Mouse (Mus musculus): ENCODE results near the gene Gm20489. TPM values are rescaled to one million over a fixed set of nuclear protein-coding genes. Genes with fewer than 3 reads are reported as not detected.
A peak's percentile ranks its signal among the peaks of the same experiment; 100 is the strongest.

Gm20489 gene
- polyA plus RNA-seq, 1 experiment from 2014 or later, result not detected

DNA sequence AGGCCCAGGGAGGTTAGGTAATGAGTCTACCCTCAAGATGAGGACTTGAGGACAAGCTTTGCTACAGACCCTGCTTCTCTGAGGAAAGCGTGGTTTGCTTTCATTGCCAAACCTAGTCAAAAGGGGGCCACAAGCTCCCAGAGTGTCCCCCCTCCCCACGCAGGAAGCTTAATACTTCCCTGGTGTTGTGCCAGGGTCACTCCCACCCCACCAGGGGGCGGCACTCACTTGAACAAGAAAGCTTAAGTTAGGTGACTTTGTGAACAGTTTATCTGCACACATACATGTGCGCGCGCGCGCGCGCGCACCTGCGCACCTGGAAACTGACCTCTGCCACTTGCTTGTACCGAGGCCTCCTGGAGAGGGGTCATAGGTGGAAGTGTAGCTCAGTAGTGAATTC lies 12.2 kb downstream of the Gm20489 start:
- H3K27me3 ChIP-seq, result peaks cover 4% of the 10 kb centered on the region; the same call in 1 of the 2 replicates
- H3K4me2 ChIP-seq, result peak overlapping the region; percentile 65
- H3K4me1 ChIP-seq, result peaks cover 15% of the 10 kb centered on the region
- H3K9me3 ChIP-seq, result no peaks in the 10 kb centered on the region
- H3K9ac ChIP-seq, result no peak overlapping the region
- peak overlapping the region; percentile 58 for H3K4me3 ChIP-seq
- ATAC-seq (ENCODE audit: insufficient number of reproducible peaks, insufficient read depth, low FRiP score, low TSS enrichment, low read depth), result no peak
- WGBS, result 82% methylated on average over 13 of the region's 13 CpGs
- H3K36me3 ChIP-seq, result 0 out of 2 replicates have a peak, but pooled peaks cover 7% of the 10 kb centered on the region
- no peak overlapping the region for H3K27ac ChIP-seq

DNA sequence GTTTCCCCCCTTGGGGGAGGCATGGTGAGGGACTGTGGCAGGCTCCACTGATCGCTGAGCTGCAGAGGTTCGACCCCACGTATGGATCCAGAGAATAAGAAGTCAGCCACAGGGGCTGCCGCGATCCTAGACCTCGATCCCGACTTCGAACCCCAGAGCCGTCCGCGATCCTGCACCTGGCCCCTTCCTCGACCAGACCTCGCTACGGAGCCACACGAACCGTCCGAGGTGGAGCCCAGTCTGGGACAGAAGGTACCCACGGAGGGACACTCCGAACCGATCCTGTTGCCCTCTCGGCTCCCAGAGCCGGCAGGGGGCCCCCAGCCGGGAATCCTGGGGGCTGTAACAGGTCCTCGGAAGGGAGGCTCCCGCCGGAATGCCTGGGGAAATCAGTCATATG lies 14.1 kb downstream of the Gm20489 start:
- Histone ChIP-seq H3K9ac (peak overlapping the region; percentile 76), H3K27me3 (peaks cover 4% of the 10 kb centered on the region; the same call in 1 of the 2 replicates), H3K4me3 (peak overlapping the region; percentile 58), H3K27ac (peak overlapping the region; percentile 72), H3K4me1 (peaks cover 6% of the 10 kb centered on the region), H3K9me3 (no peaks in the 10 kb centered on the region), H3K4me2 (peak overlapping the region; percentile 65), H3K36me3 (0 out of 2 replicates have a peak, but pooled peaks cover 7% of the 10 kb centered on the region)
- peak; percentile 28; the same call in 1 of the 2 replicates for ATAC-seq (ENCODE audit: insufficient number of reproducible peaks, insufficient read depth, low FRiP score, low TSS enrichment, low read depth)
- 20% methylated on average over 26 of the region's 26 CpGs for WGBS

DNA sequence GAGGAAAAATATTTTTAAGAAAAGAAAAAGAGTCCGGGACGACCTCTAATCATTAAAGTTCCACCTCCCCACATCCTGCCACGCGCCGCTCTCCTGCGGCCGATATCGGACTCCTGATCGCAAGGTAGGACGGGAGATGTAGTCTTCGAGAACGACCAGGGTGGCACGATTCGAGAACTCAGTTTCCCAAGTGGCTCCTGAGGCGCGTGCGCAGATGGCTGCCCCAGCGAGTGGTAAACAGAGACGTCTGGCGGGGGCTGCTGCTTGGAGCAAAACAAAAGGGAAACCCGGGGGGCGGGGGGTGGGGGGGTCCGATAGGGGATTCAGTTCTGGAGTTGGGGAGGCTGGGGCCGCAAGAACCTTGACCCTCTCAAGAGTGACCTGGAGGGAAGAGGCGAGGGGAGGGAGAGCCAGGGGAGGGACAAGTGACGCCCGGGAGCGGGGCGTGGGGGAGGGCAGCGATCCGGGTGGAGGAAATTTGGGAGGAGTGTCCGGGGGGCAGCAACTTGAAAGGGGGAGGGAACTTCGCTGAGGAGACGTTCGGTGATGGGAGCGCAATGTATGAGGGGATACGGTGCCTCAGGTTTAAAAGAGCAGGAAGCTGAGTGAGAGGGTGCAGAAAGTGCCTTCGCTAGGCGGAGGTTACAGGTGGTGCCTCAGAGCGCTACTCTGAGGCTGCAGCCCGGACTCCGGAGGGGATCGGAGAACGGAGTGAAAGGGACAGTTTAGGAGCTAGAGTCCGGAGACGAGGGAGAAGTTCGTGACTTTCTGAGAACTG lies 14.7 kb downstream of the Gm20489 start, which contains the start of gene Foxo4:
Gene Foxo4 (plus strand): TSS at position 577 of the 778 bp plus-strand sequence.
- Histone ChIP-seq H3K4me2 (peak within 1 kb of the TSS; percentile 65), H3K27ac (peak within 1 kb of the TSS; percentile 72), H3K9me3 (no peaks in the 10 kb centered on the region), H3K4me1 (peaks cover 6% of the 10 kb centered on the region), H3K9ac (peak within 1 kb of the TSS; percentile 76), H3K36me3 (0 out of 2 replicates have a peak, but pooled peaks cover 7% of the 10 kb centered on the region), H3K27me3 (peaks cover 4% of the 10 kb centered on the region; the same call in 1 of the 2 replicates), H3K4me3 (peak within 1 kb of the TSS; percentile 58)
- 22% methylated on average over 47 of the region's 47 CpGs for WGBS
- peak; percentile 82 for ATAC-seq (ENCODE audit: insufficient number of reproducible peaks, insufficient read depth, low FRiP score, low TSS enrichment, low read depth)

DNA sequence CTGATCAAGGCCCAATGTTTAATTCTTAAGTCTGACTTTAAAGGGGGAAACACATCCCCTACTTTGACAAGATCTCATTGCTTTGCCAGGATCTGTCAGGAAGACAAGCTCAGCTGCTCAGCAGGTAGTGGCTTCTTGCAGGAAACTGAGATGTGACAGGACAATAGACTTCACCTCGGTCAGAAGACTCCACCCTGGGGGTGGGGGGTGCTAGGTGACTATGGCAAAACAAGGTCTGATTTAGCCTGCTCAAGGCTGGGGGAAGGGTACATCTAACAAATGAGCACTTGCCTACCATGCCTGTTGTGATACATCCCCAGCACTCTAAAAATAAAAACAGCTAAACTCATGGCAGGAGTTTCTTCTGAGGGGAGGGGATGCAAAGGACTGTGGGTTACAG lies 23.8 kb downstream of the Gm20489 start:
- H3K9me3 ChIP-seq, result no peaks in the 10 kb centered on the region
- no peak overlapping the region for H3K4me2 ChIP-seq
- 40% methylated on average over 1 of the region's 1 CpGs for WGBS
- no peak overlapping the region for H3K27ac ChIP-seq
- no peak for ATAC-seq (ENCODE audit: insufficient number of reproducible peaks, insufficient read depth, low FRiP score, low TSS enrichment, low read depth)
- no peaks in the 10 kb centered on the region for H3K4me1 ChIP-seq
- H3K9ac ChIP-seq, result no peak overlapping the region
- no peaks in the 10 kb centered on the region for H3K36me3 ChIP-seq
- H3K4me3 ChIP-seq, result no peak overlapping the region
- H3K27me3 ChIP-seq, result peaks cover 9% of the 10 kb centered on the region

DNA sequence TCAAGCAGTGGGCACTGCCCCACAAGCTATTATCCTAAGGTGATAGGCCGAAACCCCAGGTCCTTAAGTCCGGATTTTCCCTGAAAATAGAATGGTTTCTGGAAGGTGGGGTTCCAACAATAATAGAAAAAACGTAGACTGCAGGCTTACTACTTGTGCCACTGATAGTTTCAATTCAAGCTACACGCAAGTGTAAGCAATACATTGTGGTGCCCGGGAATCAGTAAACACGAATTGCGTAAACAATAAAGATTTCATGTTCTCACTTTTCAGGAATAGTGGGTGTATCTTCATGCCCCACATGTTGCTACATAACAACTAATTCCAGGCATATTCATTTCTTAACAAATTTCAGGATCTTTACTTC lies 46.0 kb downstream of the Gm20489 start:
- Histone ChIP-seq H3K27me3 (peaks cover 21% of the 10 kb centered on the region), H3K9ac (no peak overlapping the region), H3K36me3 (no peaks in the 10 kb centered on the region), H3K4me1 (no peaks in the 10 kb centered on the region), H3K9me3 (no peaks in the 10 kb centered on the region), H3K27ac (peak overlapping the region; percentile 68), H3K4me3 (peak overlapping the region; percentile 57), H3K4me2 (peak overlapping the region; percentile 49)
- peak; percentile 9; the same call in 1 of the 2 replicates for ATAC-seq (ENCODE audit: insufficient number of reproducible peaks, insufficient read depth, low FRiP score, low TSS enrichment, low read depth)
- 30% methylated on average over 7 of the region's 7 CpGs for WGBS

DNA sequence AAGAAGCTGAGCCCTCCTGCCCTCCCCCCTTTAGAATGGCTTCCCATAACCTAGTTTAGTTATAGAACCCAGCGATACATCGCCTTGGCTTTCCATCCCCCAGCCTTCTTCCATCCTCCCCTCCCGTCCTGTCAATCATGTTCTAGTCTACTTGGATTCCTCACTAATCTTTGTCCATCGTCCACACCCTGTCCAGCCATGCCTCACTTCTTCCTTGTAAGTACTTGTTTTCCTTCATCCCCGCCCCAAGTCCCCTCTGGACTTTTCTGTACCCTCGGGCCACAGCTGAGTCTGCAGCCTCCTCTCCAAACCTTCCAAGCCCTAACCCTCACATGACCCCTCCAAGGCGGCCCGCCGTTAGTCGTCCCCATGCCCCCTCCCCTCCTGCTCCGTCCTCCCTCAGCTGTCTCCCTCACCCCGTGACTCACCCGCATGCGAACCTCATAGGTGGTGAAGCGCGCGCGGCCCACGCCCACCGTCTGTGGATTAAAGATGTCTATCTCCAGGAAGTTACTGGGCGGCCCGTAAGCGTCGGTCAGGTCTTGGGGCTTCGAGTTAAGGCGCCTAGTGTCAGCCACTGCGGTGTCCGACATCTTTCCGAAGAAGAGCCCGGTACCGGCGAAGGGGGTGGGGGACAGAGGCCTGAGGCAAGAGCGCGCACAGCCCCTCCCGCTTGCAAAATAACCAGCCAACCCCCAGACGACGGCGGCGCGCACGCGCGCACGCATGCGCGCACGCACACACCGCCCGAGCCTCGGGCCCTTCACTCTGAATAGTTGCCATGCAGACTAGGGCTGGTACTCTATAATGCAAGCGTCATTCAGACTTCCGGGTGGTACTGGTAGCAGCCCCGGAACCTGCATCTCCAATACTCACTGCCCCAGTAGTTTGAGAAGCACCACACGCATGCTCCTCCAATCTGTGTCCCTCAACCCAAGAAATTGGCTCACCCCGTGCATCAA lies 46.7 kb downstream of the Gm20489 start, which contains the start of gene Snx12:
Gene Snx12 (minus strand): TSS at position 730 of the 962 bp plus-strand sequence.
- H3K4me1 ChIP-seq, result no peaks in the 10 kb centered on the region
- 18% methylated on average over 55 of the region's 55 CpGs for WGBS
- H3K9me3 ChIP-seq, result no peaks in the 10 kb centered on the region
- H3K27me3 ChIP-seq, result peaks cover 19% of the 10 kb centered on the region
- peak within 1 kb of the TSS; percentile 57 for H3K4me3 ChIP-seq
- peak; percentile 97 for ATAC-seq (ENCODE audit: insufficient number of reproducible peaks, insufficient read depth, low FRiP score, low TSS enrichment, low read depth)
- peak within 1 kb of the TSS; percentile 59 for H3K4me2 ChIP-seq
- peak within 1 kb of the TSS; percentile 72 for H3K9ac ChIP-seq
- H3K27ac ChIP-seq, result peak within 1 kb of the TSS; percentile 68
- H3K36me3 ChIP-seq, result no peaks in the 10 kb centered on the region

Other genes starting within 250 kb of the Gm20489 start
- gene Tex11, start 209.4 kb downstream of the Gm20489 start, polyA plus RNA-seq (2015; fragmentation: Nextera tagmentation; extraction: Ambion mirVana), result 0.08 and 0.24 TPM in 2 replicates
- gene Slc7a3, start 183.0 kb downstream of the Gm20489 start, polyA plus RNA-seq (2015; fragmentation: Nextera tagmentation; extraction: Ambion mirVana), result 1.6 TPM in 2 replicates
- gene Snx12, start 46.5 kb downstream of the Gm20489 start, polyA plus RNA-seq (2015; fragmentation: Nextera tagmentation; extraction: Ambion mirVana), result 56.2 and 57.4 TPM in 2 replicates
- gene Foxo4, start 14.5 kb downstream of the Gm20489 start, polyA plus RNA-seq (2015; fragmentation: Nextera tagmentation; extraction: Ambion mirVana), result 2.9 and 3.4 TPM in 2 replicates
- not detected in 2 replicates for gene Gm614, start 5.0 kb downstream of the Gm20489 start, polyA plus RNA-seq (2015; fragmentation: Nextera tagmentation; extraction: Ambion mirVana)
- 6.7 and 7.6 TPM in 2 replicates for gene Il2rg, start 768 bp downstream of the Gm20489 start, polyA plus RNA-seq (2015; fragmentation: Nextera tagmentation; extraction: Ambion mirVana)
- 33.2 and 39.2 TPM in 2 replicates for gene Med12, start 5.0 kb upstream of the Gm20489 start, polyA plus RNA-seq (2015; fragmentation: Nextera tagmentation; extraction: Ambion mirVana)
- gene Nlgn3, start 30.1 kb upstream of the Gm20489 start, polyA plus RNA-seq (2015; fragmentation: Nextera tagmentation; extraction: Ambion mirVana), result 14.2 and 20.8 TPM in 2 replicates
- gene Gjb1, start 107.4 kb upstream of the Gm20489 start, polyA plus RNA-seq (2015; fragmentation: Nextera tagmentation; extraction: Ambion mirVana), result 1.8 TPM in 1 of 2 replicates, not detected in the other
- 42.5 and 44.1 TPM in 2 replicates for gene Zmym3, start 151.8 kb upstream of the Gm20489 start, polyA plus RNA-seq (2015; fragmentation: Nextera tagmentation; extraction: Ambion mirVana)
- gene Nono, start 160.3 kb upstream of the Gm20489 start, polyA plus RNA-seq (2015; fragmentation: Nextera tagmentation; extraction: Ambion mirVana), result 491 TPM in 2 replicates
- gene Itgb1bp2, start 180.1 kb upstream of the Gm20489 start, polyA plus RNA-seq (2015; fragmentation: Nextera tagmentation; extraction: Ambion mirVana), result 4.0 and 6.2 TPM in 2 replicates